Mouse (Mus musculus): ENCODE measurements at regions not wholly inside any gene's neighbourhood (a gene's known extent, or its start where the extent isn't known, plus 50 kb on each side); places are given as distances from the start of the nearest gene placed in this dataset.

DNA sequence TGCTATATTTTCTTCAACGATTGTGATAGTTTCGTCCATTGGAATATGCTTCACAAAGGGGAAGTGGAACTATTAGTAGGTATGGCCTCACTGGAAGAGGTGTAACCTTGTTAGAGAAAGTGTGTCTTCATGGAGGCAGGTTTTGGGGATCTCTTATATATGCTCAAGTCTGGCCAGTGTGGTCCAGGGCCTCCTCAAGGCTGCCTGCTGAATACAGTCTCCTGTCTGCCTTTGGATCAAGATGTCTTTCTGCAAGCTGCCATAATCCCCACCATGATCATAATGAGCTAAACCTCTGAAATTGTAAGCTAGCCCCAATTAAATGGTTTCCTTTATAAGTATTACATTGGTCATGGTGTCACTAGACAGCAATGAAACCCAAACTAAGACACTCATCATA lies 384.3 kb downstream of the Btbd3 start:
- DNase-seq (ENCODE audit: low spot score) = no peak

DNA sequence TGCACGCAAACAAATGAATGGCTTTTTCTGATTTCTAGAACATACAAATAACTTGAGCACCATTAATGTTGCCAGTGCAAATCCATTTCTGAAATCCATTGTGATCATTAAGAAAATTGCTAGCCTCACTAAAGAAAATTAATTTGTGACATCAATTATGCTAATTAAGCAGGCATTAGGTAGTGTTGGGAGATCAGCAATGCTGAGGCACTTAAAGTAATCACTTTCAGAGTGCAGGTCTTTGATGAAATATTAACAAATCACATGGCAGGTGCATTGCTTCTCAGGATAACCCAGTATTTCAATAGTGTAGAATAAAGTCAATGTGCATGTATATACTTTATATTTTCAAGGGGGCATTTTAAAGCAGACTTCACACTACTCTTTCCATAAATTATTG lies 385.0 kb downstream of the Btbd3 start:
- DNase-seq (ENCODE audit: low spot score) = no peak

DNA sequence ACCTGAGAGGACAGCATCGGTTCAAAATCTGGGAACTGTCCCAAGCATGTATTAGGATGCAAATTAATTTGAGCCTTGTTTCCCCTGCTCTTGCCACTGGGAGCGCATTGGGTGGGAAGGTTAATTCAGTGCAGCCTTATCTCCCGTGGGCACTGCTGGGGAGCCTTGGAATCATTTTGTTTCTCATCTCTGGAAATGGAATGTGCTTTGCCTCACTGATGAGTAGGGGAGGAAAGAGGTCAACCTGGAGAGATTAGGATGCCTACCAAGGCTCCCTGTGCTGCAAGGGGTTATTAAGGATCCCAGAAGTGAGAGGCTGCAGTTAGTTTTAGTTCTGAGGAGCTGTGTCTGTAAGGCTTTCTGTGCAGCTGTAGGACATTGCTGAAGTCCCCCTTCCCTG lies 392.3 kb downstream of the Btbd3 start:
- no peak for DNase-seq (ENCODE audit: low spot score)

DNA sequence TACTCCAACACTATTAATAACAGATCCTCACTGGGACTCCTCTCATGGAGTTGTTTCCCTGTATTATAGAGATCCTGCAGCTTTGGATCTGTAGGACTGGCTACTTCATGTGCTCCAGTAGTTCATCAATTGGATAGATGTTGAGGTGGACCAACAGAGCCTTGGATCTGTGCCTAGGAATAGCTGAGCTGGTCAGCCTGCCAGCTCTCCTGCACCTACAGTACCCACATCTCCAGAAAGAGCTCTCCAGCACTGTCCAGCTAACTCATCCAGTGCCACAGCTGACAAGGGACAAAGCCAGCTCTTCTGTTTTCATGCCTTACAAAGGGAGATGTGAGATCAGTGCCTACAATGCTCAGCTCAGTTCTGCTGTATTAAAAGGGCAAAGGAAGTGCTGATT lies 403.0 kb downstream of the Btbd3 start:
- DNase-seq (ENCODE audit: low spot score) = no peak

DNA sequence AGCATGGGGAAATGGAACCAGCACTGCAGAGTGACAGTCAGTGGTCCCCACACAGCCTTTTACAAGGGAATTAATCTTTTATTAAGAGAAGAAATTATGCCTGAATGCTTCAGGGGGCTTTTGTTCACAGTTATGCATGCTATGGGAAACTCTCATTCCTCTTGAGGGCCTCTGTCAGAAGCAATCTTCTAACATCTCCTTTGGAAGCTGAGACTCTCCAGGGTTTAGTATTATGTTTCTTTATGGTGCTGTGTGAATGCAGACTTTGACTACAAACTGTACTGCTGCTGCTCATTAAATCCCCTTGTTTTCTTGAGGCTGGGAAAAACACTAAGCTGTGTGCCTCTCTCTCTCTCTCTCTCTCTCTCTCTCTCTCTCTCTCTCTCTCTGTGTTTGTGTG lies 413.9 kb downstream of the Btbd3 start:
- DNase-seq (ENCODE audit: low spot score) = no peak

DNA sequence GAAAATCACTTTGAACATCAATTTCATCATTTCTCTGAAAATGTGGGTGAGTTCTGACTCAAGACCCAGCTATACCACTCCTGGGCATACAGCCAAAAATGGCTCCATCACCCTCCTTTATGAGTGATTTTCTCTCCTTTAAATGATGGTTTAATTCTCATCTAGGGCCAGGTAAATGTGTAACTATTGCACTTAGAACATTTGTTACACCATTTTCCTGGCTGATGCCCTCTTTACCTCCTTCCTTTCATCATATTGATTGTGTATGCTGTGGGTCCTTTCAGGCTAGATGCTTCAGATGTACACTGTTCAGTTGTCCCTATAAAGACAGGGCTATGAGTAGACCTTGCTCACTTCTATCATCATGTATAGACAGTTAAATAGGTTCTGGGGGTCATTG lies 418.4 kb downstream of the Btbd3 start:
- no peak for DNase-seq (ENCODE audit: low spot score)

DNA sequence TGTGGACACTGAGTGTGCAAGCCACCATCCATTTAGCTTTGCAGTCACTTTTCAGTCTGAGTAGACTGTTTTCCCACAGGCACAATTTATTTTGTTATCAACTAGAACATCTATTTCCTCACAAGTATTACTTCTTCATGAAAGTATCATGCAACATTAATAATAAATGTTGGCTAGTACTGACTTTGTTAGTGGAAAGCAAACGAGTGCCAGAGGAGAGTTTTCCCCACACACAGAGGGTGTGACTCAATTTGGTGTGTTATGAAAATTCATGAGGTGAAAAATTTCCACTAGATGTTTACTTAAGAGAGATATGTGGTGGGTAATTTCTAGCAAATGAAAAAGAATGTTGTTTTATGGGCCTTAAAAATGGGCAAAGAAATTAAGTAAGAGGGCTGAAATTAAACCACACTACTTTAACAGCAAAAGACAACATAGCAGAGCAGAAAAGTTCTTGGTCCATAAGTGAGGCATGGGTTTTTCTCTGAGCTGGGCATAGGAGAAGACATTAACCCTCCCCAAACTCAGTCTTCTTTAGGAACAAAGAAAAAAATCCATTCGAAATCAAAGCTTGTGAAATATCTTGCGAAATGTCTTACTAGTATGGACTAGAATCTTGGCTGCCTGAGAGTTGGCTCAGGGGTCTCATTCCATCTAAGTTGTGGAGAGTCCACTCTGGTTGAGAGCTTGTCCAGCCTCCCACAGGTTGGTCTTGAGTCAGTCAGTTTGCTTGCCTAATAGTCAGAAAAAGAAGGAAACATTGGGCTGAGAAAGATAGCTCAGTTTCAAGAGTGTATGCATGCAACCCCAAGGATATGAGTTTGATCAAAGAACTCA lies 419.1 kb downstream of the Btbd3 start:
- no peak for DNase-seq (ENCODE audit: low spot score)

DNA sequence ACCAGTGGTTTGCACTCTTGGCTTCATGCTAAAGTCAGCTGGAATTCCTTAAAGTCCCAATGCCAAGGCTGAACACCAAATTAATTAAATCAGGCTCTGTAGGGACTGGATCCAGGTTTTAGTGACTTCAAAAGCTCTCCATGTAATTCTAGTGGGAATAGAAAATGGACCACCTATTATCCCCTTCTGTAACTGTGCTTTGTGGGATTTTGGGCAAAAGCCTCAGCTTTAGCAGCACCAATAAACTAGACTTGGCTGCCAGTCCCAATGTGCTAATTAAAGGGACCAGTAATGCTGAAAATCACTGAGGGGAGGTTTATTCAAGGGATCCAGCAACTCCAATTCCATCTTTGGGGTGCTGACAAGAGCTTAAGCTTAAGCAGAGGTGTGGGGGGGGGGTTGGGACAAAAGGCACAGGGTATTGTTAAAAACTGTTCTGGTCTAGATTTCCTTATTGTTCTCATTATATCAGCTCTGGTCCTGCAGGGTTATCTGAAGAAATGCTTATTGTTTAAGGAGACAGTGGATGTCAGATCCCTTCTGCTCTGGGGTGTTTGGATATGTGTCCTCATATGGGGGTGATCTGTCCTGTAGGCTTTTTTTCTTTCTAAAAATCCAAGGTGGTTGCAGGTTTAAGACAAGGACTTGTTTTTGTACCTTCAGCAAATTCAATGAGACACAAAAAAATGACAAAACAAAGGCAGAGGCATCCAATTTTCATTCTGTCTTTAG lies 431.9 kb downstream of the Btbd3 start:
- DNase-seq (ENCODE audit: low spot score) = no peak

DNA sequence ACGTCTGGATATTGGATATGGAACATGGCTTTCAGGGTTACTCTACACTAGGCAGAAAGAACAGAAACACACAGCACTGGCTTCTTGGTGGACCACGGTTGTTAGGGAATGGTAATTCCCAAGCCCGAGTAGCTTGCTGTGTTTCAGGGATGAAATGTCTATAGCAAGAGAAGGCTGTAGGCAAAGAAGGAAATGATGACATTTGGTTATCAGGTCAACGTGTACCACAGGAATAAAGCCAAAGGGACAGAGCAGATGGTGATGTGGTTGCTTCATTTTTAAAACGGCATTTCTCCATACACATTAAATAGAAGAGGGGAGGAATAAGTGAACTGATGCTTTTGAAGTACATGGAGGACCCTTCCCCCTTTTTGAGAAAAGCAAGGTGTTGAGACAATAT lies 433.1 kb downstream of the Btbd3 start:
- DNase-seq (ENCODE audit: low spot score) = no peak

DNA sequence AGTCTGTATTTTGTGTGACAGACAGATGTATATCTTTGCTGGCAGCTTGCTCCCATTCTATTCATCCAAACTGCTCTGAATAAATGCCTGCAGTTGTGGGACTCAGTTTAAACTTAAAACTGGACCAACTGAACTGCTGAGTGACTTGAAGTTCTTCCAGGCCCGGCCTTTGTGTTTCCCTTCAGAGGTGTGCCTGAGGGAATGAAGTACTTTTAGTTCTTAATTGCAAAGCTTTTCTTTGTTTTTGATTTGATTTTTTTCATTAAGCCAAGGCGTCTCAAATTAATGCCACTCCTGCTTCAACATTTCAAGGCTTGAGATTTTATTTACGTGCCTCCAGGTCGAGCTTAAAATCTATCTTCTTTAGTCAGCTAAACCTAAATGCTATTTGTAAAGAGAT lies 446.4 kb downstream of the Btbd3 start:
- DNase-seq (ENCODE audit: low spot score) = no peak

DNA sequence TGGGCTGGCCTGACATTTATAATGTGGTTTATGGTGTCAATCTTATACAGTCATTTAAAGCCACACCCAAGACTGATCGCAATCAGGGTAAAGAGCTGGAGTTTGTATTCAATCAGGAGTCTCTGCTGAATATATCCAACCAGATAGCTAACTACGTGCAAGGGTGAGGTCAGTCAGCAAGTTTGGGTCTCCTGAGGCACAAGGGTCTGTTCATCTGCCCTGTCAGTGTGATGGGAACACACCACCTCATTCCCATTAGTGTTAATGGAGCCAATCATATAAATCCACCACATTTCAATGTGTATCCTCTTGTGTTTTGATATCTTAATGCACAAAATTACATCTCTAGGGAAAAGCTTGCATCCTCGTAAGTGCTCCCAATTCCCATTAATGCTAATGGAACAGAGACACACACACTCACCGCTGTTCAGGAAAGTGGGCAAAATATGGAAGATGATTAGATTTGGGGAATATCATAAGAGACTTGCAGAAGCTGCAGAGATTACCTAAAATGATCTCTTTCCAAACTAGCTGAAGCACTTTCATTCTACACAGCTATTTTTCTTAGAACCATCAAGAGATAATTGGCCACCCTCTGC lies 447.7 kb downstream of the Btbd3 start:
- DNase-seq (ENCODE audit: low spot score) = no peak

DNA sequence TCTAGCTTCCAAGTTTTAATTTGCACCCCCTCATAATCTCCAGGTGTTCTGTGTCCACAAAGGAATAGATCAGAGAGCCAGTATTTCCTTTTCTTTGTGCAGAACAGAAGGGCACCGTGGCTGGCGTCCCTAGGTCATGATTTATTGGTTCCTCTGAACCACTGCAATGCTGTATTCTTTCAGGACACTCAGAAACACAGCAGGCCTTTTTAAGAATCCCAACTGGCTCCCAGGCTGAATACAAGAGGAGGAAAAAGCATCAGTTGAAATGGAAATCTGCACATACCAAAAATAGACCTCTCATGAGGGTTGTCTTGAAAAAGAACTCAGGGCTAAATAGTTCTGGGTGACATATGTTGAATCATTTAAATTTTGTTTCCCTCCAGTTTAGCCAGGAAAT lies 452.4 kb downstream of the Btbd3 start:
- DNase-seq (ENCODE audit: low spot score) = no peak

DNA sequence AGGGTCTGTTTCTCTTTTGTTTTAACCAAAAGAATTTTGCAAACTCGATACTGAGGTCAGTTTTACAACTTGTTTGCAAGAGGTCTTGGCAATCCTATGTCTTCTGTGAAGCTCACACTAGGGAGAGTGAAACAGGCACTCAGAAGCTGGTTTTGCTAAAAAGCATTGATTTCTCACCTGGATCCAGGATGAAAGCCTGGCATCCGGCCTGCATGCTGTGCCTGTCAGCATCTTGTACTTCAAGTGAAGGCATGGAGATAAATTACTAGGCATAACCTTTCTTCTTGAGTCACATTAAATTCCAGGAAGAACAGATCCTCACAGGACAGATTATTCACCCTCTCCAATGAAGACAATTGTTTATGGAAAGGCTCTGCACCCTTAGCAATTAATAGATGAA lies 477.5 kb downstream of the Btbd3 start:
- no peak for DNase-seq (ENCODE audit: low spot score)

DNA sequence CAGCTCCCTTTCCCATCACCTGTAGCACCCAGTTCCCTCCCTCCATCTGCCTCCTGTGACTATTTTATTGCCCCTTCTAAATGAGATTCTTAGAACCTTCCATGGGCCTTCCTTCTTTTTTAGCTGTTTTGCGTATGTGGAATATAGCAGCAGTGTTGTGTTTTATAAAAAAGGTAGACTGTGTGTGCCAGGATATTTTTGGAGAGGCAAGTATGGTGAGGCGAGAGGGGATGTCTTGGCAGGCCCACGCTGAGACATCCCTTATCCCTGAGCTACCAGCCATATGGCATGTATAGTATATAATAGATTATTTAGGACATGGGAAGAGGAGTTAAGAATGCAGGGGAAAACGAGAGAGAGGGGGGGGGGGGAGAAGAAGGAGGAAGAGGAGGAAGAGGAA lies 488.4 kb downstream of the Btbd3 start:
- DNase-seq (ENCODE audit: low spot score) = no peak

DNA sequence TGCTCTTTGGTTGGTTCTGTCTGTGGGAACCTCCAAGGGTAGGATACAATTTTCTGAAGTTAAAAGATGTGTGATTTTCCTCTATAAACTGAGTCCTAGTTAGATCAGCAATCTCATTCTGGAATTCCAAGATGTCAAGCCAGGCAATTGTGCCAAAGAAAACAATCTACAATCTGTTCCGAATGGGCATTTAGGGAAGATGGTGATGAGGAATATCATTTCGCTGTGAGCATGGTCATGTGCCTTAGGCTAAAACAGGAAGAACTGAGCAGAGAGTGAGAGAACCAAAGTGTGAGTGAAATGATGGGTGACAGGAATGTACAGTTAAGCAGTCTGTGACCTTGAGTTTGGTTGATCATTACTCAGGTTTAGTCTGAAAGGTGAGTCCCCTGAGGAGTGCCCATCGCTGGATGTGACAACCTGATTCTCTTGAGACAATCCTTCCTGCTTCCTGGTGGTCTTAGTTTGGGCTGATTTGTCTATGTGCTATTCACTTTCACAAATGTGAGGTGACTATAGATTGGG lies 504.1 kb downstream of the Btbd3 start:
- DNase-seq (ENCODE audit: low spot score) = no peak

DNA sequence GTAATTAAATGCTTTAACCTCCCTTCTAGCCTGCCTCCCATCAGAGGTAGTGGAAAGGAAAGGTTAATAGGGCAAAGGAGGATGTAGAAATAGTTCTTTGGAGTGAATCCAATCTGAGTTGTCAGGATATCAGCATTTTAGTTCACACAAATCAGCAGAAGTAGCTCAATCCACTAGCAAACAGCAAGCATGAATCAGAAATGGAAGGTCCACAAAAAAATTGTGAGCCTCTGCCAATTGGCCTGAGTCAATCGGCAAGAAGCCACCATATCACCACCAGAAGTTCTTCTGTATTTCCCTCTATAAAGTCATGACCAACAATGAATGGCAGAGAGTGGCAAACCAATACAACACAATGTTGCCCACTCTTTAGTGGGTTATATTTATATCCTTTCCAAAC lies 505.0 kb downstream of the Btbd3 start:
- no peak for DNase-seq (ENCODE audit: low spot score)

DNA sequence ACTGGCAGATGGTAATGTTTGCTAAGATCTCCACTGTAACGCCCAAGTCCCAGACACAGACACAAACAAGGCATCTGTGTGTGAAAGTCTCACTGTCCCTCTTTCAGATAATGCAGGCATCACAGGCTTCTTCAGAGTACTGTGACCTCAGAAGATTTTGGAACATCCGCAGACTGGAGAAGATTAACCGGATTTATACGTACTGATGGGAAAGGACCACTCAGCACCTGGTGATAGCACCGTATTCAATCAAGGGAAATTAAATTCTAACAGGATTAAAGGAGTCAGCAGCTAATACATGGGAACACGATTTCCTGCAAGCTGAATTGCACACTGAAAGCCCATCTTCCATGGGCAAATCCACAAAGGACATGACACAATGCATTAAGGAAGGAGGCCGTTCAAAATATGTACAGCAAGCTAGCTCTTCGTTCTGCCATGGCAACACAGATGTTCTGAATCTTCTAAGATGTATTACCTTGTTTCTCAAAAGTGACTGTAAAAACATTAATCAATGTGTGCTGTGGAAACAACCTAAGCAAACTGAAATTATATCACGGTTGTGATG lies 510.0 kb downstream of the Btbd3 start:
- no peak for DNase-seq (ENCODE audit: low spot score)

DNA sequence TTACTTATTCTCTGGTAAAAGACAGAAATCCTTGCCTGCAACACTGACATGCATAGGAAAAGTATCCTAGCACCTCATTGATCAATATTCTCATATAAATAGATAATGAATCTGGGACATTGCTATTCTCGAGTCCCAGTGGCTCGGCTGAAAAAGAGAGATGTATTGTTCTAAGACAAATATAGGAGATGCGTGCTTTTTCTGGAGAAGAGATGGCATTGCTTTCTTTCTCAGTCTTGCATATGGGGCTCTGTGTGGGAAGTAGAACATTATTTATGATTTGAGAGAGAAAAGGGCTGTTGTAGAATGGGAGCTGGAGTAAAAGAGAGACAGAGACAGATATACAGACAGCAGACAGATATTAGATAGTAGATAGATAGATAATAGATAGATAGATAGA lies 527.4 kb downstream of the Btbd3 start:
- DNase-seq (ENCODE audit: low spot score) = no peak

DNA sequence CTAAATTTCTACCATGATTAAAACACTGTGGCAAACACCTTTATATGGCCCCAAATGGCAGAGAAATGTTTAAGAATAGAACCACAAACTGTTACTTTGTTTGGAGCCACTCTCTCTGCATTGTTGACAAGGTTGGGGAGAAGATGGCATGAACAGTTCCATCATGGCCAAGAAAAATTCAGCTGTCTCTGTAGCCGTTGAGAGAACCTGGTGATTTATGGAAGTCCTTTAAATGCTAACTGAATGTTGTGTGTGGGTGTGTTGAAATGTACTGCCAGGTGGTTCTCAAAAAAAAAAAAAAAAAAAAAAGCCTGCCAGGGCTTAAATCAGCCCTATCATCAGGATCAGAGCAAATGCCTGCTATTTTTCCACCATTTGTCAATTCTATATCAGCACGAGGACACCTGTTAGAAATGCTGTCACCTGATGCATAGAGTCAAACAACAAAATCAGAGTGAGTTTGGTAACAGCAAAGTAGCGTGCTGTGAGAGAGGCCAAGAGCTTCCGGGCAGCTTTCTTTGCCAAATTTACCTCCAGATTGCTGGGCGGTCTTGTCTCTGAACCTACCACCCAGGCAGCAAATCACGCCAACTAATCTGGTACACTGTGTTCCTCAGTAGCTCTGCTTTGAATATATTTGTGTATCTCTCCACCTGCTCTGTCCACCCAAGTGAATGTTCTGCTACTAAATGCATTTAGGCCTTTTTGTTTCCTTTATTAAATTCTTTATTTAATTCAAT lies 536.5 kb downstream of the Btbd3 start:
- DNase-seq (ENCODE audit: low spot score) = no peak

DNA sequence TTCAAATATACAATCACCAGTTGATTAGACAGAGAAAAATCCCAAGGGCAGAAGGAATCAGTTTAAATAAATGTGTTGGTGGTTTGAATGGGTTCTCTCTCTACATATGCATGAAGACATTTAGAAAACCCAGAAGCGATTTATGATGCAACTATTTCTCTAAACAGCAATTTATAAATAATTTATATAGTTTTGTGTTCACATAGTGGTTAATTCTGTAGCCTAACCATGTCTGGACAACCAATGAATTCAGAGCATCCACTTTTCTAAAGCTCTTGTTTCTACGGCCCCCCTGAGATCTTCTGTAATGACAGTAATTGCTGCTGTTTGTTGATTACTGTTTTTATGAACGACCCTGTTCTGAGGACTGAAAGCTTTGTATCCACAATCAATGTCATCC lies 549.8 kb downstream of the Btbd3 start:
- no peak for DNase-seq (ENCODE audit: low spot score)

DNA sequence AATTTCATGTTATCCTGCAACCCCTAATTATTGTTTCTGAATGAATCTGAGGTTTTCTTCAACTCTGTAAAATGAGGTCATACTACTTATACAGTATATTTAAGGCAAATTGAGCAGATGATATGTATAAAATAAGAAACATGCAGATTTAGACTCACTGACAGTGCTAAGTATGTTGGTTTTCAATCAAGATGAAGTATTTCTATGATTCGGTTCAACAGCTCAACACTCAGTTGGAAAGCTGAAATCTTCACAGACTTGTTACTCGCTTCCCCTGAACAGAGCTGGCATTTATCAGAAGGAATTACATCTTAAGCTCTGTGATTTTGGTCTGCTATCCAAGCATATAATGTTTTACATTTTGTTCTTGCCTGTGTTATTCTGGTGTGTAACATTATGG lies 553.4 kb downstream of the Btbd3 start:
- DNase-seq (ENCODE audit: low spot score) = no peak

DNA sequence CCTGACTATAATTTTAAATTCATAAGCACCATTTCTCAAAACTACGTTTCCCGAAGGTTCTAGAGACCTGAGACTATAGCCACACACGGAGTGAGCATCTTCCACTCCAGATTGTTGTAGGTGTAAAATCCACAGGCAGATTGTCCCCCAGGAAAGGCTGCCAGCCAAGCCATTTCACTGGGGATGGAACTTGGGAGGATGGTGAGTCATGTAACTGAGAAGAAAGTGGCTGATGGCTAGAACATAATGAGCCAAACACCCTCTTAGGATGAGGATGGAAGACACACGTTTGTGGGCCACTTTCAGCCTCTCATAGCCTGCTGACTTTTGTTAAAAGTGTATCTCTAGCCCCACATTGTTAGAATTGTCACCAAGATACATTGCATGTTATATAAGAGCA lies 564.1 kb downstream of the Btbd3 start:
- DNase-seq (ENCODE audit: low spot score) = no peak

All from gastrocnemius, adult 18-20 months (tissue).